20 mouse cellular contexts compared by ENCODE assay signal in the genomic region with DNA sequence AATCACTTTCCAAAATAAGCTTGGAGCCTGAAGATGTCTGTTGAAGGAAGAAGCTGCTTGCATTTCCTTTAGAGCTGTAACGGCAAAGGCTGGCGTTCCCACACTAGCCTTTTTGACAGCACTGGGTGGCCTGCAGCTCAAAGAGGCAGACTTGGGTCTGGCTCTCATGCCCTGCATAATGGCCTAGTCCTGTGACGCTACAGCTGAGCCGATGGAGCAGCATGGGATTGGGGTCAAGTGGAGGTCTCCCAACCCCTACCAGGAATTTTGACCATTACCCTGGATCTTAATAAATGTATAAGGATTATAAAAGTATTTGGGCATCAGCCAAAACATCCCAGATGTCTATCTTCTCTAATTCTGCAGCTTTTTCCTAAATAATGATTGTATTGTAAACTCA.
"Had no signal": no experiment of that assay in that cellular context is flagged by ENCODE, and none has a peak within 500 bp of the region (broad histone marks: within the 10 kb centered on the region; RNA-seq: fewer than 3 reads in every experiment).

No protein-coding gene starts in this region.

- H3K9me3 ChIP-seq: kidney, embryonic 15.5 days; limb, embryonic 13.5 days; liver, embryonic 13.5 days; midbrain, embryonic 12.5 days; midbrain, embryonic 15.5 days; neural tube, embryonic 12.5 days; neural tube, embryonic 15.5 days had no signal

- ATAC-seq: hindbrain, postnatal 0 days; inflammation-experienced regulatory T-cells, adult 6 months; midbrain, embryonic 15.5 days had no signal

- H3K4me3 ChIP-seq: kidney, embryonic 15.5 days; left cerebral cortex, adult 2 months; limb, embryonic 13.5 days; liver, embryonic 13.5 days; midbrain, embryonic 12.5 days; midbrain, embryonic 15.5 days; neural tube, embryonic 12.5 days; neural tube, embryonic 15.5 days had no signal

- H3K27me3 ChIP-seq: kidney, embryonic 15.5 days; limb, embryonic 13.5 days; liver, embryonic 13.5 days; midbrain, embryonic 12.5 days; midbrain, embryonic 15.5 days; neural tube, embryonic 12.5 days; neural tube, embryonic 15.5 days had no signal

- H3K27ac ChIP-seq: hindbrain, postnatal 0 days; kidney, embryonic 15.5 days; left cerebral cortex, adult 2 months; limb, embryonic 13.5 days; liver, embryonic 13.5 days; macrophage; midbrain, embryonic 12.5 days; midbrain, embryonic 15.5 days; neural tube, embryonic 12.5 days; neural tube, embryonic 15.5 days had no signal

- H3K4me1 ChIP-seq: kidney, embryonic 15.5 days; liver, embryonic 13.5 days; midbrain, embryonic 12.5 days; midbrain, embryonic 15.5 days; neural tube, embryonic 12.5 days; neural tube, embryonic 15.5 days had no signal

- DNase-seq: kidney, adult 8-10 months; kidney, postnatal 14 days; layer of hippocampus, postnatal 36 days; left cerebral cortex, postnatal 4 days; liver, embryonic 13.5 days; lung, postnatal 14 days; right cerebral cortex, adult 18-20 months; right cerebral cortex, postnatal 14 days; right cerebral cortex, postnatal 4 days; thymus, postnatal 25 days had no signal

- H3K4me2 ChIP-seq: kidney, embryonic 15.5 days; limb, embryonic 13.5 days; liver, embryonic 13.5 days; midbrain, embryonic 12.5 days; midbrain, embryonic 15.5 days; neural tube, embryonic 12.5 days; neural tube, embryonic 15.5 days had no signal

- H3K9ac ChIP-seq: kidney, embryonic 15.5 days; limb, embryonic 13.5 days; liver, embryonic 13.5 days; midbrain, embryonic 12.5 days; midbrain, embryonic 15.5 days; neural tube, embryonic 12.5 days; neural tube, embryonic 15.5 days had no signal

- H3K36me3 ChIP-seq: kidney, embryonic 15.5 days; limb, embryonic 13.5 days; liver, embryonic 13.5 days; midbrain, embryonic 12.5 days; midbrain, embryonic 15.5 days; neural tube, embryonic 12.5 days; neural tube, embryonic 15.5 days had no signal
